Mouse (Mus musculus): ENCODE results near the gene Imp3. TPM values are rescaled to one million over a fixed set of nuclear protein-coding genes. Genes with fewer than 3 reads are reported as not detected.
A peak's percentile ranks its signal among the peaks of the same experiment; 100 is the strongest.

The Imp3 gene
- total RNA-seq, 1 experiment = 108 TPM

DNA sequence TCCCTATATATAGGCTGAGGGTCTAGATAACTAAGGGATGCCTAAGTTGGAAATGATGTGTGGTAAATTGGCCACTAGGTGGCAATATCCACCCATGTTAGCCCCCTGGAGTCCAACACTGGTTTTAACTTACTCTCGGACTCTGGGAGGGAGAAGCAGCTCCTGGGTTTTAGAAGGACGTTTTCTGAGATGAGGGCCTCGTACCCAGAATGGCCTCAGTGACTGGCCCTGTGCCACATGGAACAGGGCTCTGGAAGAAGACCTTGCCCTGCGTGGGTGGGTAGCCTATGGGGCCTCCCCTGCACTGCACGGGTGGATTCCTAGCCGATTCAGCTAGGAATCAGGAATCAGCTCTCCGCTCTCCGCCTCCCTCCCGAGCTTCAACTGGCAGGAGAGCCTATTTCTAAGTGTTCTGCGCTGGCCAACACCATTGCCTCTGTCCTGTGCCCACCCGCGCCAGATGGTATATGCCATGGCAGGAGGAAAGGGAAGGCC is 45.7 kb upstream of the Imp3 start:
- no peaks in the 10 kb centered on the region for H3K36me3 ChIP-seq (ENCODE audit: control insufficient read depth, insufficient read depth, low read length, poor library complexity, severe bottlenecking)
- no peak overlapping the region for H3K27ac ChIP-seq (ENCODE audit: insufficient read depth, low read depth, low read length, poor library complexity, severe bottlenecking)
- H3K4me1 ChIP-seq (ENCODE audit: control insufficient read depth in 2 of 2, insufficient read depth in 2 of 2, low read length in 2 of 2, poor library complexity in 1 of 2) = peaks cover 0 to 17% of the 10 kb centered on the region in 2 experiments; a peak in 2 of 4 replicates
- in situ Hi-C loops (cut with MboI; ENCODE audit: low sequenced_read_pairs in 2 of 2, unreplicated experiment in 2 of 2) = loop anchor here in 1 of 2 experiments (10.0 kb wide), 1 partner anchor 323 kb away; no protein-coding TSS in a partner anchor
- peak overlapping the region; percentile 12 to 34; a peak in 2 of 4 replicates for H3K4me3 ChIP-seq (ENCODE audit: insufficient read depth in 1 of 2, low read depth in 1 of 2, low read length in 2 of 2, poor library complexity in 1 of 2, severe bottlenecking in 1 of 2)
- peak; percentile 85 for DNase-seq (ENCODE audit: low read depth, low spot score)
- no peak overlapping the region for H3K9ac ChIP-seq (ENCODE audit: insufficient read depth, low read depth, low read length, poor library complexity, severe bottlenecking)
- H3K9me3 ChIP-seq (ENCODE audit: control insufficient read depth, insufficient read depth, low read depth, low read length) = no peaks in the 10 kb centered on the region
- TF ChIP-seq HCFC1 (IDR thresholded peaks at IDR 0.05; ENCODE audit: borderline replicate concordance, insufficient read depth, low read length) (no peak), ZC3H11A (IDR thresholded peaks at IDR 0.05; ENCODE audit: borderline replicate concordance, low read depth, low read length) (peak; percentile 78)

DNA sequence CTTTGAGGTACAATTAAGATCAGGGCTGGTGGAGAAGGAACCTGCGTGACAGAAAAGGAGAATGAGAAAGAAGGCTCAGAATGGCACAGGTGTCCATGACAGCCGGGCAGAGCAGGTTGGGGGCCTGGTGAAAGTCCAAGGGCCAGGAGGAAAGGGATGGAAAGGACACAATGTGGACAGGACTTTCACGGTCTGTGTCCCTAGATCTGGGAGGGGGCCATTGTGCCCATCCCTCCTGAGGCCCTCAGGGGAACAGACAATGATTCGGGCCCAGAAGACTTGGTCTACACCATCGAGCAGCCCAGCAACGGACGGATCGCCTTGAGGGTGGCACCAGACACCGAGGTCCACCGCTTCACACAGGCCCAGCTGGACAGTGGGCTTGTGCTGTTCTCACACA is 45.2 kb upstream of the Imp3 start:
- DNase-seq (ENCODE audit: low read depth, low spot score) = no peak
- no peak for TF ChIP-seq CHD2 (IDR thresholded peaks at IDR 0.05; ENCODE audit: low read depth, low read length)
- TF ChIP-seq MAFK (IDR thresholded peaks at IDR 0.05; ENCODE audit: insufficient read depth, low read depth, low read length) = no peak
- TF ChIP-seq ZNF384 (IDR thresholded peaks at IDR 0.05; ENCODE audit: low read depth, low read length) = no peak
- no peak for TF ChIP-seq ZC3H11A (IDR thresholded peaks at IDR 0.05; ENCODE audit: borderline replicate concordance, low read depth, low read length)
- TF ChIP-seq HCFC1 (IDR thresholded peaks at IDR 0.05; ENCODE audit: borderline replicate concordance, insufficient read depth, low read length) = no peak
- Histone ChIP-seq H3K9ac (ENCODE audit: insufficient read depth, low read depth, low read length, poor library complexity, severe bottlenecking) (no peak overlapping the region), H3K4me1 (ENCODE audit: control insufficient read depth in 2 of 2, insufficient read depth in 2 of 2, low read length in 2 of 2, poor library complexity in 1 of 2) (peaks cover 0 to 17% of the 10 kb centered on the region in 2 experiments; a peak in 2 of 4 replicates), H3K4me3 (ENCODE audit: insufficient read depth in 1 of 2, low read depth in 1 of 2, low read length in 2 of 2, poor library complexity in 1 of 2, severe bottlenecking in 1 of 2) (no peak overlapping the region), H3K36me3 (ENCODE audit: control insufficient read depth, insufficient read depth, low read length, poor library complexity, severe bottlenecking) (no peaks in the 10 kb centered on the region), H3K9me3 (ENCODE audit: control insufficient read depth, insufficient read depth, low read depth, low read length) (no peaks in the 10 kb centered on the region), H3K27ac (ENCODE audit: insufficient read depth, low read depth, low read length, poor library complexity, severe bottlenecking) (no peak overlapping the region)
- in situ Hi-C loops (cut with MboI; ENCODE audit: low sequenced_read_pairs in 2 of 2, unreplicated experiment in 2 of 2) = loop anchor here in 1 of 2 experiments (10.0 kb wide), 1 partner anchor 323 kb away; no protein-coding TSS in a partner anchor

DNA sequence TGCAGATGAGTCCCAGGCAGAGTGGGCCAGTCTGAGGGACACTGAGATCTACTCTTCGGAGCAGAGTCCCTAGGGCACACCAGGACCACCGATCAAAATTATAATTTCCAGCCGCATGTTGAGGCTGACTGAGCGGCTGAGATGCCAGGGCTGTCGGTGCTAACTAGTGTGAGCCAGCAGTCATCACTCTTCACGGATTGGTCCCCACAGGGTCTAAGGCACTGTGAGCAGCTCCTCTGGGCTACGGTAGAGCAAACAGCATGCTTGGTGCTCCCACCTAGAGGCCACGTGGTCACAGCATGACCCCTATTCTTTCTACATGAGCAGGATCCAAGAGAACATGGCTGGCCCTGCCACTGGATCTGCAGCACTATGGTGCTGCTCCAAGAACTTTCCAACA is 44.0 kb upstream of the Imp3 start:
- Histone ChIP-seq H3K9me3 (ENCODE audit: control insufficient read depth, insufficient read depth, low read depth, low read length) (no peaks in the 10 kb centered on the region), H3K4me1 (ENCODE audit: control insufficient read depth in 2 of 2, insufficient read depth in 2 of 2, low read length in 2 of 2, poor library complexity in 1 of 2) (peaks cover 0 to 17% of the 10 kb centered on the region in 2 experiments; a peak in 2 of 4 replicates), H3K9ac (ENCODE audit: insufficient read depth, low read depth, low read length, poor library complexity, severe bottlenecking) (no peak overlapping the region), H3K27ac (ENCODE audit: insufficient read depth, low read depth, low read length, poor library complexity, severe bottlenecking) (no peak overlapping the region), H3K36me3 (ENCODE audit: control insufficient read depth, insufficient read depth, low read length, poor library complexity, severe bottlenecking) (no peaks in the 10 kb centered on the region), H3K4me3 (ENCODE audit: insufficient read depth in 1 of 2, low read depth in 1 of 2, low read length in 2 of 2, poor library complexity in 1 of 2, severe bottlenecking in 1 of 2) (no peak overlapping the region)
- in situ Hi-C loops (cut with MboI; ENCODE audit: low sequenced_read_pairs in 2 of 2, unreplicated experiment in 2 of 2) = loop anchor here in 1 of 2 experiments (10.0 kb wide), 1 partner anchor 321 kb away; no protein-coding TSS in a partner anchor
- DNase-seq (ENCODE audit: low read depth, low spot score) = no peak
- TF ChIP-seq MAFK (IDR thresholded peaks at IDR 0.05; ENCODE audit: insufficient read depth, low read depth, low read length) (no peak), ZNF384 (IDR thresholded peaks at IDR 0.05; ENCODE audit: low read depth, low read length) (no peak), HCFC1 (IDR thresholded peaks at IDR 0.05; ENCODE audit: borderline replicate concordance, insufficient read depth, low read length) (no peak), CHD2 (IDR thresholded peaks at IDR 0.05; ENCODE audit: low read depth, low read length) (no peak), ZC3H11A (IDR thresholded peaks at IDR 0.05; ENCODE audit: borderline replicate concordance, low read depth, low read length) (no peak)

- H3K27ac ChIP-seq (ENCODE audit: insufficient read depth, low read depth, low read length, poor library complexity, severe bottlenecking) = no peak overlapping the region
- no peak for TF ChIP-seq HCFC1 (IDR thresholded peaks at IDR 0.05; ENCODE audit: borderline replicate concordance, insufficient read depth, low read length)
- no peak for TF ChIP-seq ZC3H11A (IDR thresholded peaks at IDR 0.05; ENCODE audit: borderline replicate concordance, low read depth, low read length)
- TF ChIP-seq ZNF384 (IDR thresholded peaks at IDR 0.05; ENCODE audit: low read depth, low read length) = no peak
- no peak for TF ChIP-seq MAFK (IDR thresholded peaks at IDR 0.05; ENCODE audit: insufficient read depth, low read depth, low read length)
- TF ChIP-seq CHD2 (IDR thresholded peaks at IDR 0.05; ENCODE audit: low read depth, low read length) = no peak
- no peak overlapping the region for H3K4me3 ChIP-seq (ENCODE audit: insufficient read depth in 1 of 2, low read depth in 1 of 2, low read length in 2 of 2, poor library complexity in 1 of 2, severe bottlenecking in 1 of 2)
- peaks cover 0 to 17% of the 10 kb centered on the region in 2 experiments; a peak in 2 of 4 replicates for H3K4me1 ChIP-seq (ENCODE audit: control insufficient read depth in 2 of 2, insufficient read depth in 2 of 2, low read length in 2 of 2, poor library complexity in 1 of 2)
- H3K9me3 ChIP-seq (ENCODE audit: control insufficient read depth, insufficient read depth, low read depth, low read length) = no peaks in the 10 kb centered on the region
- no peak for DNase-seq (ENCODE audit: low read depth, low spot score)
- no peak overlapping the region for H3K9ac ChIP-seq (ENCODE audit: insufficient read depth, low read depth, low read length, poor library complexity, severe bottlenecking)
- in situ Hi-C loops (cut with MboI; ENCODE audit: low sequenced_read_pairs in 2 of 2, unreplicated experiment in 2 of 2) = loop anchor here in 1 of 2 experiments (10.0 kb wide), 1 partner anchor 321 kb away; no protein-coding TSS in a partner anchor
- no peaks in the 10 kb centered on the region for H3K36me3 ChIP-seq (ENCODE audit: control insufficient read depth, insufficient read depth, low read length, poor library complexity, severe bottlenecking)
These were observed 43.3 kb upstream of the Imp3 start for GRCm38 (mm10) chr9:56894006-56894405.

Data from ES-E14 (cell line).